Mouse (Mus musculus): ENCODE data around the gene Ntm. TPM values are rescaled to one million over a fixed set of nuclear protein-coding genes. Genes with fewer than 3 reads are reported as not detected.

Gene Ntm
- total RNA-seq (2021) = 1 to 10 TPM; 2.2 to 2.7 TPM

GRCm38 (mm10) chr9:29962978-29963377 is at the start of gene Ntm:
Gene Ntm (minus strand): TSS chr9:29963141.
- no peak for DNase-seq (ENCODE audit: low spot score)
- intact Hi-C loops (cut with DNase I) = no loop called here

DNA sequence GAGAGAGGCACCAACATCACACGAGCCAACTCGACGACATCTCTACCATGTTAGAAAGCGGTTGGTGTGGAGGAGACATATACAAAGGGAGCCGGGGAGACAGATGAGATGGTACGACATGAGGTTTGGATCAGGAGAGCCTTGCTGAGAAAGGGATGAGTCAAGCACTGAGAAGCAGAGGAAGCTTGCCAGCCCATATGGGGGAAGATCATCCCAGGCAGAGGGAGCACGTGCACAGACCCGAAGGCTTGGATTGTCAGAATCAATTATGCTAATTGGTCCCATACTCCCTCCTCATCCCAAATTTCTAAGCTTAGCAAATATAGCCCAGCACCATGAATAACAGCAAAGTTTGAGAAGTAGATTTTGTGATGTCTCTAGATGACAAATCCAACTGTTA is 42.8 kb upstream of the Ntm start:
- intact Hi-C loops (cut with DNase I) = no loop called here
- DNase-seq (ENCODE audit: low spot score) = no peak

DNA sequence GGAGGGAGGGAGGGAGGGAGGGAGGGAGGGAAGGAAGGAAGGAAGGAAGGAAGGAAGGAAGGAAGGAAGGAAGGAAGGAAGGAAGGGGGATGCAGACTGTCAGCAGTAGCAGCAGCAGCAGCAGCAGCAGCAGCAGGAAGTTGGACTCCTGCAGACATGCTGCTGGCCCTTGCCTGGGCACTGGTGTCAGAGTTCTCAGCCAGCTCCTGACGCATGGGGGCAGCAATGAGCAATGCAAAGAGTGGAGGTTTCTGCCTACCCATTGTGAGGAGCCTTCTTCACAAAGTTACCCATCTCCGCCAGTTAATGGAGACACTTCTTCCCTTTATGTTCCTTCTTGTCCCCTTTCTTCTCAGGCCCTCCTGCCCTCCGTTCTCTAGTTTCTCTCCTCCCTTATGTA is 40.7 kb upstream of the Ntm start:
- intact Hi-C loops (cut with DNase I) = loop anchor here (1.0 to 5.0 kb wide), 3 partner anchors 135 to 341 kb away; no protein-coding TSS in a partner anchor
- DNase-seq (ENCODE audit: low spot score) = peak; percentile 1

- intact Hi-C loops (cut with DNase I) = no loop called here
These were observed 18.4 kb upstream of the Ntm start for GRCm38 (mm10) chr9:29981177-29981915.

DNA sequence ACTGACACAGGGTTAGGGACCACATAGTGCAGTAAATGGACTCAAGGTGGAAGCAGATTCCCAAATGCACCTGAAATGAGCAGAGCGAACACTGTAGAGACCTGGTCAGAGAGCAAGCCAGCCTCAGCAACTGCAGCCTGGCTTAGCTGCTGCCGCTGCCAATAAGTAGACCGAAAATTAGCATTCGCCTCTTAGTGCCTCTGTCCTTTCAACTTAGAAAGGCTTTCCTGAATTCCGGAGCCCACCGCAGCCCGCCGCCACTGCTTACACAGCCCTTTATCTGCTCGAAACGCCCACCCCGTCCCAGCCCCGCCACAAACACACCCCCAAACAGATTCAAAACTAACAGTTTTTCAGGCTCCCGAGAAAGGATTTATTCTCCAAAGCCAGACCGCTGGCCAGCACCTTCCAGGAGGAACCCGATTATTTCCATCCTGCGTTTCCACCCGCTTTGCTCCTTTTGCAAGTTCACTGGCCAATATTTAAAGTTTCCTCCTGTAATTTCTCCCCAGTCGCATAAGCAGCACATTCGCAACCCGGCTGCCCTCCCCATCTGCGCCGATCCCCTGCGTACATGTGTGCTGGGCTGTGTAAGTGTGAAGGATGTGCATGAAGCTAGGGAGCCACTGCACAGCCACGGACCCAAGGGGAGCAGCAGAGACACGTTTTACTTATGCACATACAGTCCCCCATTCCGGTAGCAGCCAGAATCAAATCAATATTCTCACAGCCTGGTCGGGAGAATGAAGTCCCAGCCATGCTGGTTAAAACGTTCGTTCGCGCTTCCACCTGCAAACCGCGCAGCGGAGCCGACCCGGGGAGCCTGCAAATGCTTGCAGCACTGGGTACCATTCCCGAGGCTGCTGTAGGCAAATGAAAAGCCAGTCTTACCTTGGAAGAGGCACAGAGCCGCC is 730 bp downstream of the Ntm start:
- intact Hi-C loops (cut with DNase I) = no loop called here
- no peak for DNase-seq (ENCODE audit: low spot score)

More at GRCm38 (mm10) chr9:29981177-29981915, 18.4 kb upstream of the Ntm start:
- DNase-seq (ENCODE audit: low spot score) = no peak

- intact Hi-C loops (cut with DNase I) = no loop called here
- no peak for DNase-seq (ENCODE audit: low spot score)
These were observed 1.4 kb downstream of the Ntm start for GRCm38 (mm10) chr9:29961512-29961911.

DNA sequence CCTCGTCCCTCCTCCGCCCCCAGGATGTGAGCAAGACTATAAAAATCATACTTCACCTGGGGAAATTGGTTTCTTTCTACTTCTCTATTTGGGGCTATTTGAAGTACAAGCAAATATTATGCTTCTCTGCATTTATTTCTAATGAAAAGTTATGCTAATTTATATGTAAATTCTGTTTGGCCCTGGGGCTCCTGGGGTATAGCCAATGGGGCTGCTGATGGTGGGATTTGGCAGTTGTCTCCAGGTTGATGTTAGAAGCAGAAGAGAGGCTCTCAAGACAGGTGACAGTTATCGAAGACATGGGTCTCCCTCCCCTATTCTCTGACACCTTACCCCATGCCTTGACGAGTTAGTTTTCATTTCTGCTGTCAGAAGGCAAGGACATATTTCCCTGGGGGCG is 2.2 kb downstream of the Ntm start:
- intact Hi-C loops (cut with DNase I) = no loop called here
- no peak for DNase-seq (ENCODE audit: low spot score)

GRCm38 (mm10) chr9:29960236-29960635 is 2.7 kb downstream of the Ntm start:
- intact Hi-C loops (cut with DNase I) = no loop called here

DNA sequence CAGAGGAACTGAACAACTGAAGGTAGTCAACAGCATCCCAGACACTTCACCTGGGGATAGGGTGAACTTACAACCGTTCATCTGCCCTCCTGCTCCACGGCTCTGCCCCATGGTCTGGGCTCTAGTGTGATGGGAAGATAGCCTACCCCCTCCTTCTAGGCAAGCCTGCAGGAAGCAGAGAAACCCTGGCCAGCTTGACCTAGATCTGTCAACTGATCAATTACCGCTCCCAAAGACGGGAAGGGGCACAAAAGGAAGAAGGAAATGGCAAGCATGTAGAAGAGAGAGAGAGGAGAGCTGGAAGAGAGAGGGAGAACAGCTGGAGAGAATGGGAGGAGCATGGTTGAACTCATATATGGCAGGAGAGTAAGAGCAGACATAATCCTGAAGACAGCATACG is 6.0 kb downstream of the Ntm start:
- intact Hi-C loops (cut with DNase I) = no loop called here
- no peak for DNase-seq (ENCODE audit: low spot score)

More at GRCm38 (mm10) chr9:29960236-29960635, 2.7 kb downstream of the Ntm start:
- DNase-seq (ENCODE audit: low spot score) = no peak

GRCm38 (mm10) chr9:29954031-29954430 is 8.9 kb downstream of the Ntm start:
- no peak for DNase-seq (ENCODE audit: low spot score)

GRCm38 (mm10) chr9:29949041-29949440 is 13.9 kb downstream of the Ntm start:
- intact Hi-C loops (cut with DNase I) = no loop called here
- no peak for DNase-seq (ENCODE audit: low spot score)

More at GRCm38 (mm10) chr9:29954031-29954430, 8.9 kb downstream of the Ntm start:
- intact Hi-C loops (cut with DNase I) = no loop called here

DNA sequence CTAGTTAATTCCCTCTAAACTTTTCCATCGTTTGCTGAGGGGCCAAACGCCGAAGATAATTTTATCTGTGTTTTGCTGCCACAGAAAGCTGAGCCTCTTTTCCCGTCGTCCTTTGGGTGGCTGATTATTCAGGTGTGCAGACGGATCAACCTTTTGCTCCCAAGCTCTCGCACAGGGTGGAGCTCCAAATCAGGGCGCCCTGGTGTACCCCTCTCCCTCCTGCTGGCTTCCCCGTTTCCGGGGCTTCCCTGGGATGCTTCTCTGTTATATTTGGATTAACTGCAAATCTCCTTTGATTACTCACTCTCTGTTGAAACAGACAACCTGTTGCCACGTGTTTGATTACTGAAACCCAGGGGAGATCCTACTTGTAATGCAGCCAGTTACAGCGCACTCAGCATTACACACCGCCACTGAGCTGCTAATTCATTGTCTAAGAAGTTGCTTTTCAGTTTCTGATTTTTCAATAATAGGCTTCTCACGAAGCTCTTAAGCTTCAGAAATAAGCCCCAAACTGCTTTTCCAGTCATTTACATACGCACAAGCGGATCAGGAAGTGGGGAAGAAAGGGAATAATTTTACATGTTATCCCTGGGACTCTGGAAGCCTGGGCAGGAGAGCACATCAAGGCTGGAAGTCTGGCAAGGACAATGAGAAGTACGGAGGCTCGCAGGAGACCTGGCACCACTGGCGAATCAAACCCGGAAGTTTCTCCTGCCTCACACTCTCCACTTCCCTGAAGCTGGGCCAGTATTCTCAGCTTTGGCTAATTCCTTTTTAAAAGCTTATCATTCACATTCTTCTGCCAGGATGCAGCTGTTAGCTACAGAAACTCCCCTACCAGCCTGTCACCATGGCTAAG is 19.5 kb downstream of the Ntm start:
- intact Hi-C loops (cut with DNase I) = no loop called here
- no peak for DNase-seq (ENCODE audit: low spot score)

- no peak for DNase-seq (ENCODE audit: low spot score)
- intact Hi-C loops (cut with DNase I) = no loop called here
These were observed 20.6 kb downstream of the Ntm start for GRCm38 (mm10) chr9:29942183-29942952.

GRCm38 (mm10) chr9:29939517-29940034 is 23.4 kb downstream of the Ntm start:
- intact Hi-C loops (cut with DNase I) = no loop called here
- no peak for DNase-seq (ENCODE audit: low spot score)

DNA sequence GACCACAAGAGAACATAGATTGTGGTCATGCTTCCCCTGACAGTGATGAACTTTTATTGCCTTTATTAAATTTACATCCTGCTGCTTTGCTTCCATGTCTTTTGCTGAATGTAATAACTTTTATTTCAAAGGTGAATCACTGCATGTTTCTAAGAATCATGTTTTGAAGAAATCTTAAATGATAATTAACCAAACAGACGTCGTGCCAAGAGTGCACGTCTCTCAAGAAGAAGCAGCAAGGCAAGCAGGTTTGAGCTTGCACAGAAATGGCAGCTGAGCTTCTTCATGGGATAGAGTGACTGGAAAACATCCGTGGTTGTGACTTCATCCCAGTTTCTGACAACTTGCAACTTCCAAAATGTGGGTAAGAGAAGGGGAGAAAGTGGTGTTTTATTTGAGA is 34.1 kb downstream of the Ntm start:
- intact Hi-C loops (cut with DNase I) = no loop called here

GRCm38 (mm10) chr9:29925382-29925781 is 37.6 kb downstream of the Ntm start:
- intact Hi-C loops (cut with DNase I) = no loop called here
- DNase-seq (ENCODE audit: low spot score) = no peak

More for the DNA sequence above, 34.1 kb downstream of the Ntm start:
- no peak for DNase-seq (ENCODE audit: low spot score)

GRCm38 (mm10) chr9:29898406-29899054 is 64.4 kb downstream of the Ntm start:
- DNase-seq (ENCODE audit: low spot score) = no peak
- intact Hi-C loops (cut with DNase I) = no loop called here

DNA sequence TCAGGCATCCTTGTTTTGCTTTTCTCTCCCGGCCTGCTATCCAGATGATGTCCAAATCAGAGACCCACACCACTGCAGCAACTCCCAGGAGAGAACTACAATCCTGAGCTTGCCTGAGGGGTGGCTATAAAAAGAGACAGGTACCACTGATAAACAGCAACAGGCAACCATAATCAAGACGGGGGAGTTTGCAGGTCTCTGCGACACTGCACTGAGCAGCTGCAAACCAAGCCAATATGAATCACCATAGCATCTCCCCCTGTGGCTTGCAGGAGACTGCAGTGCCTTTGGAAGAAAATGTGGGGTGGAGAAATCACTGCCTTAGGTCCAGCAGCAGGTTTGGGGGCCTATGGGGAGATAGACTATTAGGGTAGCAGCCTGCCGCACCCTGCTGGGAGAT is 65.5 kb downstream of the Ntm start:
- intact Hi-C loops (cut with DNase I) = no loop called here
- no peak for DNase-seq (ENCODE audit: low spot score)

GRCm38 (mm10) chr9:29892792-29893191 is 70.1 kb downstream of the Ntm start:
- intact Hi-C loops (cut with DNase I) = no loop called here
- DNase-seq (ENCODE audit: low spot score) = no peak
